Mouse (Mus musculus) heart, embryonic 14.5 days (tissue): ENCODE measurements around the gene Cacna1e. TPM values are rescaled to one million over a fixed set of nuclear protein-coding genes. Genes with fewer than 3 reads are reported as not detected.

Experiments used
- ATAC-seq: fragments of 200-750 bp; cut with Nextera tagmentation; 2 replicates; pipeline ENCODE4 v1.8.0; 2017; ENCODE audit warnings: low read depth, moderate TSS enrichment; ENCODE audit not compliant: insufficient number of reproducible peaks, insufficient read depth, low FRiP score
- H3K27ac ChIP-seq, 2 experiments: fragments of 200-500 bp in 1 of 2; fragments of 300-500 bp in 1 of 2; sonication (generic) in 1 of 2; replicated peaks in 1 of 2; 2 replicates each; pipeline ENCODE4 v1.5.1; 2012 to 2014; ENCODE audit warnings: low read depth in 2 of 2, low read length in 2 of 2, control low read depth in 1 of 2, mild to moderate bottlenecking in 1 of 2, mixed read lengths in 1 of 2; ENCODE audit not compliant: control insufficient read depth in 1 of 2, insufficient read depth in 1 of 2
- H3K27me3 ChIP-seq: fragments of 300-500 bp; sonication (generic); 2 replicates; pipeline ENCODE4 v1.6.1; 2014; ENCODE audit warnings: mild to moderate bottlenecking, low read length, control low read depth; ENCODE audit not compliant: control insufficient read depth, insufficient read depth
- H3K36me3 ChIP-seq: fragments of 300-500 bp; sonication (generic); 2 replicates; pipeline ENCODE4 v1.6.1; 2014; ENCODE audit warnings: mild to moderate bottlenecking, control low read depth, low read length, mixed read lengths; ENCODE audit not compliant: control insufficient read depth, insufficient read depth
- H3K4me1 ChIP-seq, 2 experiments: fragments of 200-500 bp in 1 of 2; fragments of 300-500 bp in 1 of 2; sonication (generic) in 1 of 2; 2 replicates each; pipeline ENCODE4 v1.6.1; 2012 to 2014; ENCODE audit warnings: low read length in 2 of 2, control low read depth in 1 of 2, mixed read lengths in 1 of 2; ENCODE audit not compliant: control insufficient read depth in 2 of 2, insufficient read depth in 2 of 2
- H3K4me2 ChIP-seq: fragments of 300-500 bp; sonication (generic); 2 replicates; pipeline ENCODE4 v1.6.1; 2014; ENCODE audit warnings: mild to moderate bottlenecking, low read length
- H3K4me3 ChIP-seq, 2 experiments: fragments of 200-500 bp in 1 of 2; fragments of 300-500 bp in 1 of 2; sonication (generic) in 1 of 2; 2 replicates each; pipeline ENCODE4 v1.5.1; 2012 to 2014; ENCODE audit warnings: low read length in 2 of 2, mild to moderate bottlenecking in 2 of 2, control low read depth in 1 of 2, low read depth in 1 of 2, moderate library complexity in 1 of 2; ENCODE audit not compliant: control insufficient read depth in 1 of 2, insufficient read depth in 1 of 2
- H3K9ac ChIP-seq: fragments of 300-500 bp; sonication (generic); 2 replicates; pipeline ENCODE4 v1.6.1; 2014; ENCODE audit warnings: mild to moderate bottlenecking, low read length
- H3K9me3 ChIP-seq: fragments of 300-500 bp; sonication (generic); 2 replicates; pipeline ENCODE4 v1.6.1; 2016; ENCODE audit warnings: low read length, control low read depth; ENCODE audit not compliant: control insufficient read depth
- WGBS: fragments of 180-500 bp; shearing (Covaris S2); extraction: QIAGEN DNeasy Blood & Tissue Kit; methylation state at CpG from one replicate; pipeline ENCODE4 v1.1.7; 2014; 5-methylcytosine and 5-hydroxymethylcytosine counted together
- polyA plus RNA-seq: library from polyadenylated mRNA; unstranded; fragments of >200 nt; fragmentation: Nextera tagmentation; extraction: Ambion mirVana; gene quantifications from 2 replicates; pipeline ENCODE4 v1.2.1, GENCODE M21; 2014

Cacna1e gene
- polyA plus RNA-seq, 1 experiment from 2014 or later: 0.22 TPM

DNA sequence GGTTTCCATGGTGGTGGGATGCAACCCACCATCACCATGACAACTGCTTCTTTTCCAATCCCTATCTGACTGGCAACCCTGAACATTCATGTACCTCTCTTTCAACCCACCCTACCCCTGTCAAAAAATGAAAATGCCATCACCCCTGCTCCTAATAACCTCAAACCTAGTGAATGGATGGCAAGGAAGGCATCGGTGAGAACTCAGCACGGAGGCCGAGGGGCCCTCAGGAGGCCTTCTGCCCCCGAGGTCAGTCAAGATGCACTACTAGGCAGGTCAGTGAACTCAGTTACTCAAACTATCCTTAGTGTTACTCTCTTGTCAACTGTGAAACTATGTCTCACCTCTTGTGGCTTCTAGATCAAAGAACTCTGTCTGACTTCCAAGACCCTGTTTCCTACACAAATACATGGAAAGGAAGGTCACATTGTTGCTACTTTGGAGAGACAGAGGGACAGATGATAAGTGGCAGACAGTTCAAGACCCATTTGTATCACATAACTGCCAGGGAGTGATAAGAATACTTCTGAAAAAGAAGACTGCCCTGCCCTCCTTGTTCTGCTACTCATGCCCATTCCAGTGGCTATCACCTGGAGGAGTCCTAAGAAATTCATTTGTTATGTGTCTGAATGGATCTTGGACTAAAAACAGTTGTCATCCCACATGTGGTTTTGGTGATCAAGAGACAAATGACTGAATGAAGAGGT, 176.6 kb downstream of the Cacna1e start:
- Histone ChIP-seq H3K4me2 (no peak overlapping the region), H3K27me3 (peaks cover 3% of the 10 kb centered on the region; the same call in 1 of the 2 replicates), H3K4me1 (peaks cover 9 to 12% of the 10 kb centered on the region in 2 experiments), H3K9ac (no peak overlapping the region), H3K36me3 (no peaks in the 10 kb centered on the region), H3K27ac (no peak overlapping the region), H3K9me3 (no peaks in the 10 kb centered on the region), H3K4me3 (no peak overlapping the region)
- 83% methylated on average over 4 of the region's 4 CpGs for WGBS
- no peak for ATAC-seq

DNA sequence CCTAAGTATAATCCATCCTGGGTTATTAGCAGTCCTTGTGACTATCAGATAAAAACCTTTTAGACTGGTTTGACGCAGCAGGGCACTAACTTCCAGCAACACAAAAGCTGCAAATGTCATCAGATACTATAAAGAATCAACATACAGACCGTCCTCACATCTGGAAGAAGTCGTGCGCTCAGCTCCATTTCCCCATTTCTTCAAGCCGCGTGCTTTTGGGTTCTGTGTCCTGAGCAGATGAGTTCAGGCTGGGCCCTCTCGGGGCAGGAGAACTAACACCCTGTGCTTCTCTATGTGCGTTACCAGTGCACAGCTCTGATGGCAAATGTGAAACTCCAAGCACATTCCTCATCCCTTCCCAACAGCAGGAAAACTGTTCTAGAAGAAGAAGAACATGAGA, 177.3 kb downstream of the Cacna1e start:
- H3K9me3 ChIP-seq: no peaks in the 10 kb centered on the region
- no peak overlapping the region for H3K4me3 ChIP-seq
- ATAC-seq: no peak
- peaks cover 10 to 15% of the 10 kb centered on the region in 2 experiments for H3K4me1 ChIP-seq
- WGBS: 80% methylated on average over 8 of the region's 8 CpGs
- H3K36me3 ChIP-seq: no peaks in the 10 kb centered on the region
- no peak overlapping the region for H3K27ac ChIP-seq
- no peak overlapping the region for H3K9ac ChIP-seq
- no peak overlapping the region for H3K4me2 ChIP-seq
- peaks cover 3% of the 10 kb centered on the region; the same call in 1 of the 2 replicates for H3K27me3 ChIP-seq

DNA sequence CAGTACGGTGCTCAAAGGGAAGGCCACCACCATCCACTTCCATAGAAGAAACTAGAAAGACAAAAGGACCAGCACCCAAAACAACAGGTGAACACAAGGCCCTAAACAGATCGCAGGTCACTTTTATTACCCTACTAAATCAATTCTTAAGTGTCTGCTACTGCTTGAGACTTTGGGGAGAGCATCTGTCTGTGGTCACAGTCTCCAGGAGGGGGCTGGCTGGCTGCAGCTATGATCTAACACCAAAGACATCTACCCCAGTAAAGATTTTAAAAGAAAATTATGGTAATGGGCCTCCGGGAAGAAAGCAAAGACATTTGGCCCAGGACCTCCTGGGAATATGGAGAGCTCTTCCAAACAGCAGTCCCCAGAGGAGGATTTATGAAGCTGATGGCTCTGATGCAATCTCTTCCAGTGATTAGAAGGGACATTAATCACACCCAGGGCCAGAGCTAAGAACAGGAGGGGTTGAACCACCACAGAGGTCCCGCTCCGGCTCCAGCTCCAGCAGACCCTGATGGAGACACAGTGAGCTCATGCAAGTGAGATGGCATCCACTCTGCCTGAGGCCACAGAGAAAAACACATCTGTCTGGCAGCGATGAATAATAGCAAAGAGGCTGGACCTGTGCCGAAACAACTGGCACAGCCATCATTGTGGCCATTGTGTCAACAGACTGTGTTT, 178.3 kb downstream of the Cacna1e start:
- no peak for ATAC-seq
- H3K9me3 ChIP-seq: no peaks in the 10 kb centered on the region
- no peak overlapping the region for H3K4me2 ChIP-seq
- no peak overlapping the region for H3K4me3 ChIP-seq
- H3K36me3 ChIP-seq: no peaks in the 10 kb centered on the region
- peaks cover 10 to 15% of the 10 kb centered on the region in 2 experiments for H3K4me1 ChIP-seq
- H3K27me3 ChIP-seq: peaks cover 3% of the 10 kb centered on the region; the same call in 1 of the 2 replicates
- H3K27ac ChIP-seq: no peak overlapping the region
- WGBS: 83% methylated on average over 7 of the region's 7 CpGs
- no peak overlapping the region for H3K9ac ChIP-seq

GRCm38 (mm10) chr1:154704558-154705185, 179.6 kb downstream of the Cacna1e start:
- Histone ChIP-seq H3K9ac (no peak overlapping the region), H3K36me3 (no peaks in the 10 kb centered on the region), H3K4me3 (no peak overlapping the region), H3K27me3 (peaks cover 3% of the 10 kb centered on the region; the same call in 1 of the 2 replicates), H3K9me3 (no peaks in the 10 kb centered on the region), H3K4me2 (no peak overlapping the region), H3K4me1 (peaks cover 10 to 15% of the 10 kb centered on the region in 2 experiments), H3K27ac (no peak overlapping the region)
- WGBS: 51% methylated on average over 11 of the region's 11 CpGs
- ATAC-seq: no peak

GRCm38 (mm10) chr1:154702623-154703022, 181.7 kb downstream of the Cacna1e start:
- peaks cover 3% of the 10 kb centered on the region; the same call in 1 of the 2 replicates for H3K27me3 ChIP-seq
- H3K4me1 ChIP-seq: peaks cover 10 to 15% of the 10 kb centered on the region in 2 experiments
- H3K4me2 ChIP-seq: no peak overlapping the region
- ATAC-seq: no peak
- H3K4me3 ChIP-seq: no peak overlapping the region
- no peak overlapping the region for H3K9ac ChIP-seq
- H3K9me3 ChIP-seq: no peaks in the 10 kb centered on the region
- H3K36me3 ChIP-seq: no peaks in the 10 kb centered on the region
- H3K27ac ChIP-seq: no peak overlapping the region
- WGBS: 87% methylated on average over 2 of the region's 2 CpGs

DNA sequence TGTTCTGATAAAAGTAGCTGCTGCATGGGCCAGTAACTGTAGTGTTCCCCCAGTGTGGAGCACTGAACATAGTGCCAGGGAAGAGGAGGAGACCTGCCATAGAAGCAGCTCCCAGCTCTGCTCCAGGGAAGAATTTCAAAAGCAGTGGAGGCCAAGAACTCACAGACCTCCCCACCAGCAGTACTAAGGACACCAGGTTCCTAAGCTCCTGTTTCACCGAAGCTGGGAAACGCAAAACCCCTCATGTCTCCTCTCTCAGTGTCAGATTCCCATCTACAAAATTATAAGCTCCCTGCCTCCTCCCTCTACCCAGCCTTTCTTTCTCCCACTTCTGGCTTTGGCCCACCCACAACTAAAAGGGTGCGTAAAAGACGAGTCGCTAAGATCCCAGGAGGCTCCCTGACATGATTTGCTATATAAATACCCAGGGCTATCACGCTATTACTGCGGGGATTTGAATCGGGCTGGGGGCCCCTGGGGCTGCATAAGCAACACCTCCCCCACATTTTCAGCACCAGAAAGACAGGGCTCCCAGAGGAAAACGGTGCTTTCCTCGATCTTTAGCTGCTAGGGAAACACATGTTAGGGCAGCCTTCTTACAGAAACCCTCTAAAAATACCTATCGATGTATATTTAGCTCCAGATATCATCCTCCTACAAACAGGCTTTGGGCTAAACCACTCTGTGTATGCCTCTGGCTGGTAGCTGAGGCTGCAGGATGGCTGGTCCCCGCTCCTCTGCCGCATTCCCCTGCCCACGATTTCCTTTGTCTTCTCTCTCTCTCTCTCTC, 195.2 kb downstream of the Cacna1e start:
- Histone ChIP-seq H3K9ac (peak overlapping the region; percentile 14; the same call in 1 of the 2 replicates), H3K9me3 (no peaks in the 10 kb centered on the region), H3K4me2 (peak overlapping the region; percentile 53), H3K36me3 (no peaks in the 10 kb centered on the region), H3K4me1 (peaks cover 9% of the 10 kb centered on the region in 2 experiments), H3K27ac (no peak overlapping the region), H3K27me3 (no peaks in the 10 kb centered on the region), H3K4me3 (no peak overlapping the region; a peak in 1 of 4 replicates)
- no peak for ATAC-seq
- 17% methylated on average over 14 of the region's 14 CpGs for WGBS

GRCm38 (mm10) chr1:154686861-154687260, 197.4 kb downstream of the Cacna1e start:
- no peaks in the 10 kb centered on the region for H3K27me3 ChIP-seq
- no peaks in the 10 kb centered on the region for H3K9me3 ChIP-seq
- H3K27ac ChIP-seq: no peak overlapping the region
- WGBS: 66% methylated on average over 6 of the region's 6 CpGs
- peaks cover 9% of the 10 kb centered on the region in 2 experiments for H3K4me1 ChIP-seq
- H3K4me3 ChIP-seq: no peak overlapping the region
- no peaks in the 10 kb centered on the region for H3K36me3 ChIP-seq
- ATAC-seq: no peak
- H3K4me2 ChIP-seq: no peak overlapping the region
- H3K9ac ChIP-seq: no peak overlapping the region
